Mouse (Mus musculus) heart, embryonic 14.5 days (tissue): ENCODE measurements around the gene Zfp800. TPM values are rescaled to one million over a fixed set of nuclear protein-coding genes. Genes with fewer than 3 reads are reported as not detected.

ENCODE experiments used
- ATAC-seq: fragments of 200-750 bp; cut with Nextera tagmentation; 2 replicates; pipeline ENCODE4 v1.8.0; 2017; ENCODE audit warnings: low read depth, moderate TSS enrichment; ENCODE audit not compliant: insufficient number of reproducible peaks, insufficient read depth, low FRiP score
- H3K27ac ChIP-seq, 2 experiments: fragments of 200-500 bp in 1 of 2; fragments of 300-500 bp in 1 of 2; sonication (generic) in 1 of 2; replicated peaks in 1 of 2; 2 replicates each; pipeline ENCODE4 v1.5.1; 2012 to 2014; ENCODE audit warnings: low read depth in 2 of 2, low read length in 2 of 2, control low read depth in 1 of 2, mild to moderate bottlenecking in 1 of 2, mixed read lengths in 1 of 2; ENCODE audit not compliant: control insufficient read depth in 1 of 2, insufficient read depth in 1 of 2
- H3K27me3 ChIP-seq: fragments of 300-500 bp; sonication (generic); 2 replicates; pipeline ENCODE4 v1.6.1; 2014; ENCODE audit warnings: mild to moderate bottlenecking, low read length, control low read depth; ENCODE audit not compliant: control insufficient read depth, insufficient read depth
- H3K36me3 ChIP-seq: fragments of 300-500 bp; sonication (generic); 2 replicates; pipeline ENCODE4 v1.6.1; 2014; ENCODE audit warnings: mild to moderate bottlenecking, control low read depth, low read length, mixed read lengths; ENCODE audit not compliant: control insufficient read depth, insufficient read depth
- H3K4me1 ChIP-seq, 2 experiments: fragments of 200-500 bp in 1 of 2; fragments of 300-500 bp in 1 of 2; sonication (generic) in 1 of 2; 2 replicates each; pipeline ENCODE4 v1.6.1; 2012 to 2014; ENCODE audit warnings: low read length in 2 of 2, control low read depth in 1 of 2, mixed read lengths in 1 of 2; ENCODE audit not compliant: control insufficient read depth in 2 of 2, insufficient read depth in 2 of 2
- H3K4me2 ChIP-seq: fragments of 300-500 bp; sonication (generic); 2 replicates; pipeline ENCODE4 v1.6.1; 2014; ENCODE audit warnings: mild to moderate bottlenecking, low read length
- H3K4me3 ChIP-seq, 2 experiments: fragments of 200-500 bp in 1 of 2; fragments of 300-500 bp in 1 of 2; sonication (generic) in 1 of 2; 2 replicates each; pipeline ENCODE4 v1.5.1; 2012 to 2014; ENCODE audit warnings: low read length in 2 of 2, mild to moderate bottlenecking in 2 of 2, control low read depth in 1 of 2, low read depth in 1 of 2, moderate library complexity in 1 of 2; ENCODE audit not compliant: control insufficient read depth in 1 of 2, insufficient read depth in 1 of 2
- H3K9ac ChIP-seq: fragments of 300-500 bp; sonication (generic); 2 replicates; pipeline ENCODE4 v1.6.1; 2014; ENCODE audit warnings: mild to moderate bottlenecking, low read length
- H3K9me3 ChIP-seq: fragments of 300-500 bp; sonication (generic); 2 replicates; pipeline ENCODE4 v1.6.1; 2016; ENCODE audit warnings: low read length, control low read depth; ENCODE audit not compliant: control insufficient read depth
- WGBS: fragments of 180-500 bp; shearing (Covaris S2); extraction: QIAGEN DNeasy Blood & Tissue Kit; methylation state at CpG from one replicate; pipeline ENCODE4 v1.1.7; 2014; 5-methylcytosine and 5-hydroxymethylcytosine counted together
- polyA plus RNA-seq: library from polyadenylated mRNA; unstranded; fragments of >200 nt; fragmentation: Nextera tagmentation; extraction: Ambion mirVana; gene quantifications from 2 replicates; pipeline ENCODE4 v1.2.1, GENCODE M21; 2014

Zfp800 gene
- polyA plus RNA-seq, 1 experiment from 2014 or later, result 15.6 TPM

DNA sequence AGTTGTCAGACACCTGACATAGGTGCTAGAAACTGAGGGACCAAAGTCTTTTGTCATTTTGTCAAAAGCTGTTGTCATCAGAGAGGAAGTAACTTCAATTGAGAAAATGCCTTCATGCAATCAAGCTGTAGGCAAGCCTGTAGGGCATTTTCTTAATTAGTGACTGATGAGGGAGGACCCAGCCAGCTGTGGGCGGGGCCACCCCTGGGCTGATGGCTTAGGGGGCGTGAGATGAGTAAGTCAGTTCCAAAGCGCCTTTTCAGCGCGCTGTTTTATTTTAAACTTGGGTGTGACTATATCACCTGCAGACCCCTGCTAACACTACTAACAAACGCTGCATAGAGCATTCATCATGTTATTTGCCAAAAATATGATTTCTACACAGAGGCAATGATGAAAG is 195.0 kb downstream of the Zfp800 start:
- no peak overlapping the region for H3K9ac ChIP-seq
- H3K27me3 ChIP-seq, result no peaks in the 10 kb centered on the region
- no peaks in the 10 kb centered on the region for H3K9me3 ChIP-seq
- H3K27ac ChIP-seq, result no peak overlapping the region
- no peaks in the 10 kb centered on the region for H3K36me3 ChIP-seq
- no peak for ATAC-seq
- H3K4me2 ChIP-seq, result no peak overlapping the region
- no peak overlapping the region for H3K4me3 ChIP-seq
- 51% methylated on average over 6 of the region's 6 CpGs for WGBS
- no peaks in the 10 kb centered on the region for H3K4me1 ChIP-seq

- H3K36me3 ChIP-seq, result no peaks in the 10 kb centered on the region
- WGBS, result 47% methylated on average over 2 of the region's 2 CpGs
- H3K27ac ChIP-seq, result no peak overlapping the region
- no peaks in the 10 kb centered on the region for H3K27me3 ChIP-seq
- no peak for ATAC-seq
- no peaks in the 10 kb centered on the region for H3K4me1 ChIP-seq
- H3K4me2 ChIP-seq, result no peak overlapping the region
- H3K4me3 ChIP-seq, result no peak overlapping the region
- no peaks in the 10 kb centered on the region for H3K9me3 ChIP-seq
- H3K9ac ChIP-seq, result no peak overlapping the region
Observed at GRCm38 (mm10) chr6:28193901-28194300, 203.9 kb downstream of the Zfp800 start.

DNA sequence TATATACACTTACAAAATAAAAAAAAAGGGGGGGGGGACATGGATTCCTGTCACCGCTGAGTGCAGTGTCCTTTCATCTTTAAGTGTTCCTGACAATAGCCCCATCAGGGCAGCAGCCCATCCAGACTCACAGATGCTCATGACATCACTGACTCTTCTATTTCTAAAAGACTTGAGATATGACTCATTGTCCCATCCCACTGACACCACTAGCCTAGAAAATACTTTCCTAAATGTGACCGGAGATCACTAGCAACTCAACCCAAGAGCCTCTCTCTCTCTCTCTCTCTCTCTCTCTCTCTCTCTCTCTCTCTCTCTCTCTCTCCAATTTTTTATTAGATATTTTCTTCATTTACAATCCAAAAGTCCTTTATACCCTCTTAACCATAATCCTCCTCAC is 205.9 kb downstream of the Zfp800 start:
- Histone ChIP-seq H3K27me3 (no peaks in the 10 kb centered on the region), H3K4me3 (no peak overlapping the region), H3K4me1 (no peaks in the 10 kb centered on the region), H3K27ac (no peak overlapping the region), H3K9ac (no peak overlapping the region), H3K4me2 (no peak overlapping the region), H3K36me3 (no peaks in the 10 kb centered on the region), H3K9me3 (no peaks in the 10 kb centered on the region)
- ATAC-seq, result no peak
- 84% methylated on average over 2 of the region's 2 CpGs for WGBS

Other genes starting within 250 kb of the Zfp800 start
- gene Arf5, start 25.6 kb upstream of the Zfp800 start, polyA plus RNA-seq, result 239 and 250 TPM in 2 replicates
- gene Fscn3, start 29.8 kb upstream of the Zfp800 start, polyA plus RNA-seq, result not detected in 2 replicates
- gene Gcc1, start 30.4 kb upstream of the Zfp800 start, polyA plus RNA-seq, result 4.6 and 4.9 TPM in 2 replicates
- gene Pax4, start 51.3 kb upstream of the Zfp800 start, polyA plus RNA-seq, result not detected in 2 replicates
- gene Snd1, start 77.1 kb upstream of the Zfp800 start, polyA plus RNA-seq, result 80.0 and 80.2 TPM in 2 replicates